Mouse (Mus musculus): ENCODE data around the gene Mtss1l.

Gene Mtss1l

GRCm38 (mm10) chr8:110741816-110742451 lies 20.7 kb downstream of the Mtss1l start:
- DNase-seq = no peak

- no peak for DNase-seq
Measured at GRCm38 (mm10) chr8:110742452-110742818, 21.2 kb downstream of the Mtss1l start.

GRCm38 (mm10) chr8:110745162-110745561 lies 23.9 kb downstream of the Mtss1l start:
- DNase-seq = no peak

- no peak for DNase-seq
Measured at GRCm38 (mm10) chr8:110746661-110747060, 25.4 kb downstream of the Mtss1l start.

GRCm38 (mm10) chr8:110749500-110750170 lies 28.4 kb downstream of the Mtss1l start:
- DNase-seq = no peak

- no peak for DNase-seq
Measured at GRCm38 (mm10) chr8:110750269-110750668, 29.0 kb downstream of the Mtss1l start.

GRCm38 (mm10) chr8:110751490-110751889 lies 30.2 kb downstream of the Mtss1l start:
- DNase-seq = no peak

GRCm38 (mm10) chr8:110754713-110755112 lies 33.4 kb downstream of the Mtss1l start:
- DNase-seq = no peak

GRCm38 (mm10) chr8:110755511-110756170 lies 34.4 kb downstream of the Mtss1l start:
- DNase-seq = no peak

GRCm38 (mm10) chr8:110756196-110756595 lies 34.9 kb downstream of the Mtss1l start:
- DNase-seq = no peak

GRCm38 (mm10) chr8:110760280-110760940 lies 39.1 kb downstream of the Mtss1l start:
- no peak for DNase-seq

GRCm38 (mm10) chr8:110761185-110761584 lies 39.9 kb downstream of the Mtss1l start:
- DNase-seq = no peak

- DNase-seq = no peak
Measured at GRCm38 (mm10) chr8:110761988-110762387, 40.7 kb downstream of the Mtss1l start.

- DNase-seq = no peak
Measured at GRCm38 (mm10) chr8:110764671-110765070, 43.4 kb downstream of the Mtss1l start.

GRCm38 (mm10) chr8:110767261-110767660 lies 46.0 kb downstream of the Mtss1l start:
- DNase-seq = no peak

GRCm38 (mm10) chr8:110772452-110772851 lies 51.2 kb downstream of the Mtss1l start:
- DNase-seq = no peak

- DNase-seq = no peak
Measured at GRCm38 (mm10) chr8:110774047-110774446, 52.8 kb downstream of the Mtss1l start.

GRCm38 (mm10) chr8:110774725-110775124 lies 53.4 kb downstream of the Mtss1l start:
- no peak for DNase-seq

- DNase-seq = peak; percentile 52
Measured at GRCm38 (mm10) chr8:110775316-110775715, 54.0 kb downstream of the Mtss1l start.

GRCm38 (mm10) chr8:110775721-110776120 lies 54.4 kb downstream of the Mtss1l start:
- no peak for DNase-seq

- no peak for DNase-seq
Measured at GRCm38 (mm10) chr8:110776335-110776734, 55.1 kb downstream of the Mtss1l start.

- DNase-seq = no peak
Measured at GRCm38 (mm10) chr8:110779924-110780718, 58.8 kb downstream of the Mtss1l start.

- DNase-seq = no peak
Measured at GRCm38 (mm10) chr8:110785366-110785765, 64.1 kb downstream of the Mtss1l start.

Data from thymus, postnatal 4 days (tissue).